Mouse (Mus musculus): Measurements from ENCODE around the gene Cacnb4. TPM values are rescaled to one million over a fixed set of nuclear protein-coding genes. Genes with fewer than 3 reads are reported as not detected.

Cacnb4 gene
- polyA plus RNA-seq, 1 experiment from 2014 or later, result 21.5 TPM

DNA sequence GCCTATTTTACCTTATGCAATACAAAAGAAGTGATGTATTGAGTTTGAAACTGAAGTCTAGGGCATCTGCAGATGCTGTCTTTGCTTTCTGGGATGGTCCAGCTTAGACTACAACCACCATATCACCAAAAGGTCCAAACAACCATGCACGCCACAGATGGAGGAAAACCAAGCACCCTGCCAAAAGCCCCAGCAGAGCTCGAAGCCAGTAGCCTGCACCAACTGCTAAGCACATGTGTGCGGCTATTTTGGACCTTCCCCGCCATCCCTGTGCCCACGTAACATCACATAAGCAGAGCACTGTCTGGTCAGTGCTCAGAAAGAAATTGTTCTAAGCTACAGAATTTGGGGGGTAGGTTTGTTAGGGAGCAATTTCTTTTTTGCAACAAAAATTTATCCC, 5.9 kb downstream of the Cacnb4 start:
- Histone ChIP-seq H3K4me3 (ENCODE audit: low read depth, low read length) (no peak overlapping the region), H3K4me2 (ENCODE audit: low read depth, low read length) (no peak overlapping the region), H3K27me3 (ENCODE audit: control insufficient read depth, insufficient read depth, low read length) (peaks cover 16% of the 10 kb centered on the region; the same call in 1 of the 2 replicates), H3K27ac (ENCODE audit: low read depth, low read length) (no peak overlapping the region), H3K36me3 (ENCODE audit: control insufficient read depth, insufficient read depth, low read length) (no peaks in the 10 kb centered on the region), H3K9me3 (ENCODE audit: control insufficient read depth, low read length) (no peaks in the 10 kb centered on the region), H3K4me1 (ENCODE audit: control insufficient read depth, insufficient read depth, low read length) (no peaks in the 10 kb centered on the region; the same call in 1 of the 2 replicates), H3K9ac (replicated peaks; ENCODE audit: low read depth, low read length) (no peak overlapping the region)
- no peak for ATAC-seq (ENCODE audit: low read depth)
- WGBS, result 85% methylated on average over 5 of the region's 5 CpGs

GRCm38 (mm10) chr2:52668480-52668879, 8.2 kb downstream of the Cacnb4 start:
- WGBS, result 87% methylated on average over 6 of the region's 6 CpGs
- no peak overlapping the region for H3K4me2 ChIP-seq (ENCODE audit: low read depth, low read length)

DNA sequence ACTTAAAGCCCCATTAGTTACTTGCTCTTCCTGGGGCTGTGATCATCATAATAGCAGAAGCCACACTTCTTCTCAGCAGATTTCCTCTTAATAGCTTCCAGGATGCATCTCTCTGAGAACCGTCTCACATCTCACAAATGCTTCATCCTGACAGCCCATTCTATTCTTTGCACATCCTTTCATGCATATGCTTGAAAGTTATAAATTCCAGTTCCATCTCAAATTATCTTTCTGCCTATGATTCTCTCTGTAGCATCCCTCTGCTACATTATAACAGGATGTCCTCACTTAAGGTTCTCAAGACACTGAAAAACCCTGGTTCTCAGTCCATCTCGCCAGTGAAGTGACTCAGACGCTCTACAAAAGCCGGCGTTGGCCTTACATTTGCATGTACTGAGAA, 19.9 kb downstream of the Cacnb4 start:
- Histone ChIP-seq H3K4me2 (ENCODE audit: low read depth, low read length) (no peak overlapping the region), H3K27me3 (ENCODE audit: control insufficient read depth, insufficient read depth, low read length) (no peaks in the 10 kb centered on the region), H3K9me3 (ENCODE audit: control insufficient read depth, low read length) (no peaks in the 10 kb centered on the region), H3K4me1 (ENCODE audit: control insufficient read depth, insufficient read depth, low read length) (no peaks in the 10 kb centered on the region), H3K4me3 (ENCODE audit: low read depth, low read length) (no peak overlapping the region), H3K27ac (ENCODE audit: low read depth, low read length) (no peak overlapping the region), H3K9ac (replicated peaks; ENCODE audit: low read depth, low read length) (no peak overlapping the region), H3K36me3 (ENCODE audit: control insufficient read depth, insufficient read depth, low read length) (no peaks in the 10 kb centered on the region)
- no peak for ATAC-seq (ENCODE audit: low read depth)
- WGBS, result 88% methylated on average over 5 of the region's 5 CpGs

More at GRCm38 (mm10) chr2:52668480-52668879, 8.2 kb downstream of the Cacnb4 start:
- no peak for ATAC-seq (ENCODE audit: low read depth)
- no peaks in the 10 kb centered on the region for H3K4me1 ChIP-seq (ENCODE audit: control insufficient read depth, insufficient read depth, low read length)
- no peak overlapping the region for H3K4me3 ChIP-seq (ENCODE audit: low read depth, low read length)
- 0 out of 2 replicates have a peak, but pooled peaks cover 3% of the 10 kb centered on the region for H3K27me3 ChIP-seq (ENCODE audit: control insufficient read depth, insufficient read depth, low read length)
- H3K9ac ChIP-seq (replicated peaks; ENCODE audit: low read depth, low read length), result no peak overlapping the region
- no peak overlapping the region for H3K27ac ChIP-seq (ENCODE audit: low read depth, low read length)
- H3K36me3 ChIP-seq (ENCODE audit: control insufficient read depth, insufficient read depth, low read length), result no peaks in the 10 kb centered on the region
- H3K9me3 ChIP-seq (ENCODE audit: control insufficient read depth, low read length), result no peaks in the 10 kb centered on the region

DNA sequence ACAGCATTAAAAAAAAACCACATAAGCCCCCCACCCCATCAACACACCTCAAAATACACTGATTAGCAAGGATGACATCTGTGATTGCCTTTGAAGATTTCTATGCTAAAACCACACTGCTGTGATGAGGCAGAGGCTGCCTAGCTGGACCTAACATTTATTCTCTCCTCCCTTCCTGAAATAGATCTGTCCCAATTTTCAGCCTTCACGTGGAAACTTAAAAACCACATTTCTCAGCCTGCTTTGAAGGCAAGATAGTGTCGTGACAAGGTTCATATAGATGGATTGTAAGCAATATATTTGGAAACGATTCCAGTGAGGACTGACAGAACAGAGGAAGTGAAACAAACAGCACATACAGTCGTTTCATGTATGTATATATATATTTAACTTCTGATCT, 22.1 kb downstream of the Cacnb4 start:
- no peak overlapping the region for H3K4me3 ChIP-seq (ENCODE audit: low read depth, low read length)
- no peak for ATAC-seq (ENCODE audit: low read depth)
- WGBS, result 79% methylated on average over 4 of the region's 4 CpGs

DNA sequence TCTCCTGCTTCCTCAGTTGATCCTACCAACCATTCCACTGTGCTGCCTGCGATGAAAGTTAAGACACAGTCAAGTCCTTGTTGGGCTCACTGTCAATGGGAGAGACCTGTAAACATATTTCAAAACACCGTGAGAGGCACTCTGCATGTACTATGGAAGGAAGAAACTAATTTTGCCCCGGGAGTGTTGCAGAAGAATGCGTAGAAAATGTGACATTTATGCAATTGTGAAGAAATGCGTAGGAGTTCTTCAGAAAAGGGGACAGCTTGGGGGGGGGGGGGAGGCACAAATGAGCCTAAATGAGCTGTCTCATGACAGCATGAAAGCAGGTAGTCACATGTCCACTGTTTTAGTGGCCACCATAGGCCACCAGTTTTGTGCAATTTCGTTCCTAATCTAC, 25.1 kb downstream of the Cacnb4 start:
- no peak overlapping the region for H3K9ac ChIP-seq (replicated peaks; ENCODE audit: low read depth, low read length)
- no peaks in the 10 kb centered on the region for H3K36me3 ChIP-seq (ENCODE audit: control insufficient read depth, insufficient read depth, low read length)
- H3K4me1 ChIP-seq (ENCODE audit: control insufficient read depth, insufficient read depth, low read length), result no peaks in the 10 kb centered on the region
- H3K27ac ChIP-seq (ENCODE audit: low read depth, low read length), result no peak overlapping the region
- 82% methylated on average over 6 of the region's 6 CpGs for WGBS
- H3K4me3 ChIP-seq (ENCODE audit: low read depth, low read length), result no peak overlapping the region
- H3K4me2 ChIP-seq (ENCODE audit: low read depth, low read length), result no peak overlapping the region
- no peaks in the 10 kb centered on the region for H3K9me3 ChIP-seq (ENCODE audit: control insufficient read depth, low read length)
- no peak for ATAC-seq (ENCODE audit: low read depth)
- H3K27me3 ChIP-seq (ENCODE audit: control insufficient read depth, insufficient read depth, low read length), result no peaks in the 10 kb centered on the region

More for the DNA sequence above, 22.1 kb downstream of the Cacnb4 start:
- Histone ChIP-seq H3K9me3 (ENCODE audit: control insufficient read depth, low read length) (no peaks in the 10 kb centered on the region), H3K27me3 (ENCODE audit: control insufficient read depth, insufficient read depth, low read length) (no peaks in the 10 kb centered on the region), H3K36me3 (ENCODE audit: control insufficient read depth, insufficient read depth, low read length) (no peaks in the 10 kb centered on the region), H3K4me2 (ENCODE audit: low read depth, low read length) (no peak overlapping the region), H3K27ac (ENCODE audit: low read depth, low read length) (no peak overlapping the region), H3K4me1 (ENCODE audit: control insufficient read depth, insufficient read depth, low read length) (no peaks in the 10 kb centered on the region), H3K9ac (replicated peaks; ENCODE audit: low read depth, low read length) (no peak overlapping the region)

DNA sequence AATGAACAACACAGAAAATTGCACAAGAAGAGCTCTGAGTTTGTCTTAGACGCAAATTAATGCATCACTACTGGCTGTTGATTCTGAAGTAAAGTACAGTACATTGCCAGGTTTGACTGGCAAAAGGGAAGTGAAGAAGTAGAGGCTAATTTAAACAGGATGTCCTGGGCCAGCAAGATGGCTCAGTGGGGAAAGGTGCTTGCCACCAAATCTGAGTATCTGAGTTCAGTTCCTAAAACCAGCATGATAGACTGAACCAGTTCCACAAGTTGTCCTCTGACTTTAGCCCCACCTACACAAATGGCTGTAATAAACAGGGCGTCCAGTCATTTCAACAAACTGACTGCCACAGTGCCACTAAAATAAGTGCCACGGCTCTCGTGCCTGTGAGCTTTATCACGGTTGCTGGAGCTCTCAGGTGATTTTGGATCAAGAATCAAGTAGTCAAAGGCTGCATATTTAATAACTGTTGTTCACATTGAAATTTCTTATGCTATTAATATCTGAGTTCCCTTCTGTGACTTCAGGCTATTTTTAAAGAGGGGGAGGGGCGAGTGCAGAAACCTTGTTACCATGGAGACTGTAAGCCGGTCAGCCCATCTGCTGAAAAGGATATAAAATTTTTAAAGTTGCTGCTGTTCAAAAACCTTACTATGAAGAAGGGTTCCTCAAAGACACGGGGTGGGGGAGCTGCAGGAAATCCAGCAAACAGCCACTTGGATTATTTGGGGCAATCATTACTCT, 29.2 kb downstream of the Cacnb4 start:
- H3K27me3 ChIP-seq (ENCODE audit: control insufficient read depth, insufficient read depth, low read length), result no peaks in the 10 kb centered on the region
- WGBS, result 72% methylated on average over 8 of the region's 8 CpGs
- no peak overlapping the region for H3K4me2 ChIP-seq (ENCODE audit: low read depth, low read length)
- no peak overlapping the region for H3K9ac ChIP-seq (replicated peaks; ENCODE audit: low read depth, low read length)
- no peaks in the 10 kb centered on the region for H3K9me3 ChIP-seq (ENCODE audit: control insufficient read depth, low read length)
- H3K4me3 ChIP-seq (ENCODE audit: low read depth, low read length), result no peak overlapping the region
- H3K27ac ChIP-seq (ENCODE audit: low read depth, low read length), result no peak overlapping the region
- no peaks in the 10 kb centered on the region for H3K36me3 ChIP-seq (ENCODE audit: control insufficient read depth, insufficient read depth, low read length)
- ATAC-seq (ENCODE audit: low read depth), result no peak
- no peaks in the 10 kb centered on the region for H3K4me1 ChIP-seq (ENCODE audit: control insufficient read depth, insufficient read depth, low read length)

GRCm38 (mm10) chr2:52643657-52644056, 33.0 kb downstream of the Cacnb4 start:
- H3K4me3 ChIP-seq (ENCODE audit: low read depth, low read length), result no peak overlapping the region
- no peak overlapping the region for H3K9ac ChIP-seq (replicated peaks; ENCODE audit: low read depth, low read length)
- H3K27me3 ChIP-seq (ENCODE audit: control insufficient read depth, insufficient read depth, low read length), result no peaks in the 10 kb centered on the region
- no peaks in the 10 kb centered on the region for H3K36me3 ChIP-seq (ENCODE audit: control insufficient read depth, insufficient read depth, low read length)
- ATAC-seq (ENCODE audit: low read depth), result no peak
- no peaks in the 10 kb centered on the region for H3K9me3 ChIP-seq (ENCODE audit: control insufficient read depth, low read length)
- no peaks in the 10 kb centered on the region for H3K4me1 ChIP-seq (ENCODE audit: control insufficient read depth, insufficient read depth, low read length)
- H3K27ac ChIP-seq (ENCODE audit: low read depth, low read length), result no peak overlapping the region
- WGBS, result 86% methylated on average over 6 of the region's 6 CpGs
- H3K4me2 ChIP-seq (ENCODE audit: low read depth, low read length), result no peak overlapping the region

- no peak for ATAC-seq (ENCODE audit: low read depth)
Observed at GRCm38 (mm10) chr2:52639530-52639875, 37.1 kb downstream of the Cacnb4 start.

GRCm38 (mm10) chr2:52638857-52639529, 37.6 kb downstream of the Cacnb4 start:
- 73% methylated on average over 6 of the region's 6 CpGs for WGBS

More at GRCm38 (mm10) chr2:52639530-52639875, 37.1 kb downstream of the Cacnb4 start:
- no peaks in the 10 kb centered on the region for H3K4me1 ChIP-seq (ENCODE audit: control insufficient read depth, insufficient read depth, low read length)
- 68% methylated on average over 4 of the region's 4 CpGs for WGBS
- no peaks in the 10 kb centered on the region for H3K27me3 ChIP-seq (ENCODE audit: control insufficient read depth, insufficient read depth, low read length)
- no peaks in the 10 kb centered on the region for H3K36me3 ChIP-seq (ENCODE audit: control insufficient read depth, insufficient read depth, low read length)
- no peak overlapping the region for H3K9ac ChIP-seq (replicated peaks; ENCODE audit: low read depth, low read length)
- no peak overlapping the region for H3K4me2 ChIP-seq (ENCODE audit: low read depth, low read length)
- no peak overlapping the region for H3K27ac ChIP-seq (ENCODE audit: low read depth, low read length)
- H3K9me3 ChIP-seq (ENCODE audit: control insufficient read depth, low read length), result no peaks in the 10 kb centered on the region
- H3K4me3 ChIP-seq (ENCODE audit: low read depth, low read length), result no peak overlapping the region

More at GRCm38 (mm10) chr2:52638857-52639529, 37.6 kb downstream of the Cacnb4 start:
- no peak overlapping the region for H3K27ac ChIP-seq (ENCODE audit: low read depth, low read length)
- H3K27me3 ChIP-seq (ENCODE audit: control insufficient read depth, insufficient read depth, low read length), result no peaks in the 10 kb centered on the region
- H3K9me3 ChIP-seq (ENCODE audit: control insufficient read depth, low read length), result no peaks in the 10 kb centered on the region
- no peak overlapping the region for H3K4me2 ChIP-seq (ENCODE audit: low read depth, low read length)
- no peaks in the 10 kb centered on the region for H3K36me3 ChIP-seq (ENCODE audit: control insufficient read depth, insufficient read depth, low read length)
- ATAC-seq (ENCODE audit: low read depth), result no peak
- no peak overlapping the region for H3K4me3 ChIP-seq (ENCODE audit: low read depth, low read length)
- H3K4me1 ChIP-seq (ENCODE audit: control insufficient read depth, insufficient read depth, low read length), result no peaks in the 10 kb centered on the region
- no peak overlapping the region for H3K9ac ChIP-seq (replicated peaks; ENCODE audit: low read depth, low read length)

Measured in neural tube, embryonic 14.5 days (tissue).